Mouse (Mus musculus) MEL (cell line): ENCODE data around the gene Fgfr2.

Source experiments
- CTCF ChIP-seq, 3 experiments: IDR thresholded peaks in 2 of 3; conservative IDR thresholded peaks in 1 of 3; 2 replicates each; pipeline ENCODE4 v1.5.1; 2011 to 2012; ENCODE audit warnings: low read length in 3 of 3, low read depth in 2 of 3, mild to moderate bottlenecking in 2 of 3, improper control_type of control experiment in 1 of 3, inconsistent platforms in 1 of 3, mixed read lengths in 1 of 3, moderate library complexity in 1 of 3; ENCODE audit not compliant: control insufficient read depth in 1 of 3, insufficient read depth in 1 of 3, poor library complexity in 1 of 3, severe bottlenecking in 1 of 3
- EP300 ChIP-seq, 2 experiments: IDR thresholded peaks; 2 replicates each; pipeline ENCODE4 v1.6.1; 2011; ENCODE audit warnings: improper control_type of control experiment in 2 of 2, low read length in 2 of 2, low read depth in 1 of 2, mild to moderate bottlenecking in 1 of 2
- ETS1 ChIP-seq: IDR thresholded peaks from 2 replicates; pipeline ENCODE4 v1.6.1; 2012; ENCODE audit warnings: low read depth, mild to moderate bottlenecking, inconsistent platforms, low read length, improper control_type of control experiment, moderate library complexity
- GABPA ChIP-seq: IDR thresholded peaks from 2 replicates; pipeline ENCODE4 v1.6.1; 2012; ENCODE audit warnings: low read depth, mild to moderate bottlenecking, inconsistent platforms, low read length, improper control_type of control experiment, moderate library complexity
- MAFK ChIP-seq: IDR thresholded peaks from 2 replicates; pipeline ENCODE4 v1.6.1; 2011; ENCODE audit warnings: low read depth, mild to moderate bottlenecking, low read length, improper control_type of control experiment, borderline replicate concordance
- MEF2A ChIP-seq: IDR thresholded peaks from 2 replicates; pipeline ENCODE4 v1.6.1; 2014; ENCODE audit warnings: low read depth, mild to moderate bottlenecking, inconsistent platforms, low read length, improper control_type of control experiment; ENCODE audit not compliant: poor library complexity, insufficient replicate concordance, severe bottlenecking; ENCODE audit errors: extremely low read depth
- POLR2A ChIP-seq, 2 experiments: IDR thresholded peaks; 2 replicates each; pipeline ENCODE4 v1.6.1; 2011 to 2012; ENCODE audit warnings: low read length in 2 of 2, mild to moderate bottlenecking in 2 of 2, control low read depth in 1 of 2, improper control_type of control experiment in 1 of 2, low read depth in 1 of 2, moderate library complexity in 1 of 2; ENCODE audit not compliant: control insufficient read depth in 1 of 2, insufficient read depth in 1 of 2, poor library complexity in 1 of 2
- POLR2AphosphoS5 ChIP-seq: IDR thresholded peaks from 2 replicates; pipeline ENCODE4 v1.6.1; 2012; ENCODE audit warnings: low read depth, borderline replicate concordance, mild to moderate bottlenecking, inconsistent platforms, low read length, moderate library complexity, mixed read lengths
- RCOR1 ChIP-seq: IDR thresholded peaks from 2 replicates; pipeline ENCODE4 v1.6.1; 2012; ENCODE audit warnings: low read depth, mild to moderate bottlenecking, inconsistent platforms, low read length, improper control_type of control experiment
- UBTF ChIP-seq: IDR thresholded peaks from 2 replicates; pipeline ENCODE4 v1.6.1; 2012; ENCODE audit warnings: low read depth, mild to moderate bottlenecking, inconsistent platforms, low read length, improper control_type of control experiment, moderate library complexity, borderline replicate concordance; ENCODE audit not compliant: insufficient read depth
- USF2 ChIP-seq, 2 experiments: IDR thresholded peaks; 2 replicates each; pipeline ENCODE4 v1.6.1; 2011 to 2012; ENCODE audit warnings: improper control_type of control experiment in 2 of 2, low read length in 2 of 2, borderline replicate concordance in 1 of 2, inconsistent platforms in 1 of 2, low read depth in 1 of 2, mild to moderate bottlenecking in 1 of 2; ENCODE audit not compliant: insufficient read depth in 1 of 2
- ZNF384 ChIP-seq: IDR thresholded peaks from 2 replicates; pipeline ENCODE4 v1.6.1; 2012; ENCODE audit warnings: low read depth, mild to moderate bottlenecking, inconsistent platforms, low read length, improper control_type of control experiment

DNA sequence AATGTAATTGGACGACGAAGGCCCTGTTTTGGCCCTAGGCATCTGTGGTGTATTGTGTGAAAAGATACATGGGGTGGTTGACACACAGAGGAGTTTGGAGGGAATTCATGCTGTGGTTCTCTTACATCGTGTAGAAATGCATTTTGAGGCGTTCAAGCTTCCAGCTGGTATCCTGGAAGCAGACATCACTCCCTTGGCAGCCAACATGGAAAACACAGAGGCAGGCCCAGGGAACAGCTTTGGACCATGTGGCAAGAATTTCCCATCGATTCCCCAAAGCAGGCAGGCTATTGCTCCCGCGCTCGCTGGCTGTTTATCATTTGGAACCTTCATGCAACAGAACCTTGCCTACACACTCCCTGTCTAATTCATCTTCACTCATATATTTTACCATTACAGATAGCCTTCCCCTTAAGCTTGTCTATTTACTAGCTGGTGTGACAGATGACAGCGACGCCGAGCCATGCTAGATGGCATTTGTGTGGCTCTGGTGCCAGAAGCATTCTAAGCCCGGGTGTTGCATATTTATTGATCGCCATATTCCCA lies 1494.2 kb downstream of the Fgfr2 start:
- TF ChIP-seq POLR2A (IDR thresholded peaks at IDR 0.05; ENCODE audit: control insufficient read depth in 1 of 2, insufficient read depth in 1 of 2, low read depth in 1 of 2, low read length in 2 of 2, poor library complexity in 1 of 2) = no peak
- TF ChIP-seq CTCF (IDR thresholded peaks at IDR 0.05 in 2 of 3, conservative IDR thresholded peaks at IDR 0.05 in 1 of 3; ENCODE audit: control insufficient read depth in 1 of 3, insufficient read depth in 1 of 3, low read depth in 2 of 3, low read length in 3 of 3, poor library complexity in 1 of 3, severe bottlenecking in 1 of 3) = no peak
- no peak for TF ChIP-seq MEF2A
- TF ChIP-seq UBTF = no peak
- TF ChIP-seq ETS1 = no peak
- TF ChIP-seq USF2 (IDR thresholded peaks at IDR 0.05; ENCODE audit: borderline replicate concordance in 1 of 2, insufficient read depth in 1 of 2, low read depth in 1 of 2, low read length in 2 of 2) = no peak
- no peak for TF ChIP-seq MAFK
- no peak for TF ChIP-seq RCOR1
- no peak for TF ChIP-seq ZNF384
- no peak for TF ChIP-seq EP300 (IDR thresholded peaks at IDR 0.05; ENCODE audit: low read depth in 1 of 2, low read length in 2 of 2)
- TF ChIP-seq POLR2AphosphoS5 = no peak
- no peak for TF ChIP-seq GABPA
